Mouse (Mus musculus) liver, embryonic 14.5 days (tissue): ENCODE measurements around the gene Pacrg.

Source experiments
- CTCF ChIP-seq: IDR thresholded peaks from 2 replicates; pipeline ENCODE4 v1.5.1; 2016; ENCODE audit warnings: antibody characterized with exemption, low read depth, control low read depth
- EP300 ChIP-seq: IDR thresholded peaks from 2 replicates; pipeline ENCODE4 v1.6.1; 2016; ENCODE audit warnings: antibody characterized with exemption, low read depth

- no peak for TF ChIP-seq CTCF
- no peak for TF ChIP-seq EP300
Observed at GRCm38 (mm10) chr17:10808571-10808970, 31.5 kb downstream of the Pacrg start.
